Mouse (Mus musculus): Measurements from ENCODE around the gene Col7a1.

- TF ChIP-seq POLR2A (IDR thresholded peaks at IDR 0.05; ENCODE audit: control insufficient read depth, low read depth, low read length): no peak
- TF ChIP-seq CTCF (IDR thresholded peaks at IDR 0.05; ENCODE audit: control insufficient read depth, insufficient read depth, insufficient replicate concordance, low read depth, low read length): no peak
Measured at GRCm38 (mm10) chr9:108990462-108990820, 37.1 kb downstream of the Col7a1 start.

Data from testis, adult 2 months (tissue).